Mouse (Mus musculus) Patski (cell line): ENCODE results near the gene Coa6. TPM values are rescaled to one million over a fixed set of nuclear protein-coding genes. Genes with fewer than 3 reads are reported as not detected.
"Not testable (repeated sequence)": the region's sequence is repeated elsewhere in the genome, so short reads cannot be mapped to it uniquely, and the experiment has no call there.

Source experiments
- ATAC-seq: fragments of 100-300 bp; one replicate; pipeline ENCODE4 v1.8.0; 2021
- CTCF ChIA-PET: fragments of 350-600 bp; sonication (Branson Sonifier 250); formaldehyde crosslinking; loops from one replicate; lab custom pipeline; 2022; ENCODE audit warnings: inconsistent platforms; lab: Charles Lee
- POLR2A ChIA-PET: fragments of 350-600 bp; sonication (Branson Sonifier 250); formaldehyde crosslinking; loops from one replicate; lab custom pipeline; 2022; ENCODE audit warnings: antibody characterized with exemption, inconsistent platforms; lab: Charles Lee
- DNase-seq: peaks from one replicate; pipeline ENCODE4 v3.0.0-alpha.2; 2011; ENCODE audit warnings: low read depth, low spot score
- H3K27me3 ChIP-seq: fragments of 371-371 bp; one replicate; pipeline ENCODE4 v1.5.1; 2021
- CTCF ChIP-seq: fragments of 100-300 bp; IDR thresholded peaks from one replicate; pipeline ENCODE4 v1.5.1; 2021
- in situ Hi-C: fragments of 300-500 bp; cut with MboI; formaldehyde crosslinking; loops from 3 replicates; pipeline ENCODE4 v1.11.1; 2018; ENCODE audit warnings: low pct_unique_long_range_greater_than_20kb, mixed read lengths
- polyA plus RNA-seq: library from polyadenylated mRNA; unstranded; gene quantifications from one replicate; pipeline ENCODE4 v1.2.3, GENCODE M21; 2021

Gene Coa6
- polyA plus RNA-seq, 1 experiment from 2014 or later: 53.8 TPM

- CTCF ChIA-PET: interaction anchor here (0.7 to 2.2 kb wide), 8 partner anchors 8 to 140 kb away, joined by 3 to 8 read pairs (median 5); no protein-coding TSS in a partner anchor
- POLR2A ChIA-PET: no interaction called here
- no peak for DNase-seq
- no peak for ATAC-seq
- no peaks in the 10 kb centered on the region for H3K27me3 ChIP-seq
- TF ChIP-seq CTCF: peak; percentile 77
- in situ Hi-C loops: no loop called here
These were observed 24.0 kb upstream of the Coa6 start for GRCm38 (mm10) chr8:126398349-126398748.

- in situ Hi-C loops, ATAC-seq, DNase-seq, POLR2A ChIA-PET, H3K27me3 ChIP-seq: not testable (repeated sequence)
- CTCF ChIA-PET: interaction anchor here (1.5 kb wide), 1 partner anchor 137 kb away, joined by 4 read pairs; no protein-coding TSS in a partner anchor
These were observed 17.8 kb upstream of the Coa6 start for GRCm38 (mm10) chr8:126404550-126404949.

GRCm38 (mm10) chr8:126405030-126405429 lies 17.3 kb upstream of the Coa6 start:
- ChIA-PET POLR2A (no interaction called here), CTCF (interaction anchor here (1.3 to 1.5 kb wide), 3 partner anchors 13 to 137 kb away, joined by 3 to 4 read pairs (median 4); no protein-coding TSS in a partner anchor)
- H3K27me3 ChIP-seq: no peaks in the 10 kb centered on the region
- in situ Hi-C loops: no loop called here
- no peak for TF ChIP-seq CTCF
- no peak for DNase-seq
- ATAC-seq: no peak

GRCm38 (mm10) chr8:126420834-126421233 lies 1.5 kb upstream of the Coa6 start:
- in situ Hi-C loops: no loop called here
- TF ChIP-seq CTCF: no peak
- CTCF ChIA-PET: no interaction called here
- ATAC-seq (no peak), DNase-seq (no peak)
- POLR2A ChIA-PET: no interaction called here
- no peaks in the 10 kb centered on the region for H3K27me3 ChIP-seq

GRCm38 (mm10) chr8:126422920-126423300 lies 595 bp downstream of the Coa6 start:
- in situ Hi-C loops: no loop called here
- no peaks in the 10 kb centered on the region for H3K27me3 ChIP-seq
- TF ChIP-seq CTCF: no peak
- ATAC-seq (peak; percentile 33), DNase-seq (no peak)
- POLR2A ChIA-PET: no interaction called here
- CTCF ChIA-PET: interaction anchor here (1.5 kb wide), 1 partner anchor 10 kb away, joined by 3 read pairs; no protein-coding TSS in a partner anchor

- POLR2A ChIA-PET: no interaction called here
- ATAC-seq: no peak
- no peak for DNase-seq
- TF ChIP-seq CTCF: no peak
- H3K27me3 ChIP-seq: no peaks in the 10 kb centered on the region
- in situ Hi-C loops: no loop called here
- CTCF ChIA-PET: no interaction called here
These were observed 1.8 kb downstream of the Coa6 start for GRCm38 (mm10) chr8:126424163-126424562.

GRCm38 (mm10) chr8:126424946-126425345 lies 2.6 kb downstream of the Coa6 start:
- ATAC-seq (no peak), DNase-seq (no peak)
- in situ Hi-C loops: no loop called here
- TF ChIP-seq CTCF: no peak
- ChIA-PET CTCF (no interaction called here), POLR2A (interaction anchor here (1.1 kb wide), 1 partner anchor 19 kb away, joined by 3 read pairs; no protein-coding TSS in a partner anchor)
- H3K27me3 ChIP-seq: no peaks in the 10 kb centered on the region

- TF ChIP-seq CTCF: no peak
- in situ Hi-C loops: no loop called here
- DNase-seq (no peak), ATAC-seq (no peak)
- ChIA-PET POLR2A (interaction anchor here (1.4 kb wide), 1 partner anchor 137 kb away, joined by 4 read pairs; no protein-coding TSS in a partner anchor), CTCF (no interaction called here)
- no peaks in the 10 kb centered on the region for H3K27me3 ChIP-seq
These were observed 7.3 kb downstream of the Coa6 start for GRCm38 (mm10) chr8:126429635-126430034.

GRCm38 (mm10) chr8:126433827-126434226 lies 11.5 kb downstream of the Coa6 start:
- no peaks in the 10 kb centered on the region for H3K27me3 ChIP-seq
- TF ChIP-seq CTCF: peak; percentile 70
- CTCF ChIA-PET: interaction anchor here (0.8 to 1.0 kb wide), 4 partner anchors 9 to 131 kb away, joined by 3 read pairs; no protein-coding TSS in a partner anchor
- POLR2A ChIA-PET: no interaction called here
- peak; percentile 84 for ATAC-seq
- in situ Hi-C loops: no loop called here
- peak; percentile 71 for DNase-seq

- ChIA-PET POLR2A (interaction anchor here (0.6 kb wide), 2 partner anchors 12 to 14 kb away, joined by 3 read pairs; no protein-coding TSS in a partner anchor), CTCF (no interaction called here)
- in situ Hi-C loops: no loop called here
- peak; percentile 57 for TF ChIP-seq CTCF
- ATAC-seq (no peak), DNase-seq (no peak)
- H3K27me3 ChIP-seq: no peaks in the 10 kb centered on the region
These were observed 16.6 kb downstream of the Coa6 start for GRCm38 (mm10) chr8:126438937-126439336.

- no peak for TF ChIP-seq CTCF
- in situ Hi-C loops: no loop called here
- no peak for DNase-seq
- POLR2A ChIA-PET: interaction anchor here (0.7 kb wide), 1 partner anchor 465 kb away, joined by 3 read pairs; no protein-coding TSS in a partner anchor
- H3K27me3 ChIP-seq: no peaks in the 10 kb centered on the region
- CTCF ChIA-PET: interaction anchor here (1.1 kb wide), 1 partner anchor 30 kb away, joined by 3 read pairs; no protein-coding TSS in a partner anchor
- no peak for ATAC-seq
These were observed 28.8 kb downstream of the Coa6 start for GRCm38 (mm10) chr8:126451158-126451557.
